Mouse (Mus musculus): Measurements from ENCODE around the gene Nfat5. TPM values are rescaled to one million over a fixed set of nuclear protein-coding genes. Genes with fewer than 3 reads are reported as not detected.

The Nfat5 gene
- total RNA-seq (2021) (10 to 100 TPM; 22.5 to 25.0 TPM), polyA plus RNA-seq (2012; rRNA removed) (12.5 and 25.4 TPM in 2 replicates)
- long read RNA-seq, full-length matches to known transcripts, result 1 of 9 reads
- long read RNA-seq, partial matches to known transcripts, result 1 of 9 reads
- long read RNA-seq, other reads (novel, unspliced or antisense), result 7 of 9 reads

DNA sequence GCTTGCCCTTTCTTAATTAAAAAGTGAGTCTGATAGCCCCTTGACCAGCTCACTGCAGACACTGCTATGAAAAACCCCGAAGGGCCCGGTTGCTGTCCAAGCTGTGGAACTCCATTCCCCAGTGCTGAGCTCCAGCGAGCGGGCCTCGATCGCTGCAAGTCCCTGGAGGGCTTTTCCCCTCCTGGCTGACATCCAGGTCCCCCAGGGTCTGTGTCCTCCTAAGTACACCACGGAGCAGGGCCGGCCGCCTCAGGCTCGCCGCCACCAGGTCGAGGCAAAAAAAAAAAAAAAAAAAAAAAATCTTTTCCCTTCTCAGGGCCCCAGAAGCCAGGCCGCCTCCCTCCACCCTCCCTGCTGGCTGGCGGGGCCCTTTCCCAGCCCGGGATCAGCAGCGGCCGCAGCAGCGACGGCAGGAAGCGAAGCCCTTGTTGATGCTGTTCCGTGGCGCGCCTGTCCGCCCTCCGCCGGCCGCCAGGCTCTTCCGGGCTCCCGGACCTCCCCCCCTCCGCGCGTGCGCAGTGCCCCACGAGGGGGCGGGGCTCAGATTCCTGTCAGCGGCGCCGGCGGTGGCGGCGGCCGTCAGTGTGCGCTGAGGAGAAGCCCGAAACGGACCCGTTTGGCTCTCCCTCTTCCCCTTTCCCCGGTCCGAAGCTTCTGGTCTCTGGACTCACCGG, at the start of gene Nfat5:
Gene Nfat5 (plus strand): TSS at position 543 of the 674 bp plus-strand sequence.
- no peaks in the 10 kb centered on the region for H3K27me3 ChIP-seq (ENCODE audit: control insufficient read depth, insufficient read depth, low read length)
- peaks cover 1% of the 10 kb centered on the region for H3K4me1 ChIP-seq (ENCODE audit: control insufficient read depth, insufficient read depth, low read length)
- H3K79me2 ChIP-seq (replicated peaks; ENCODE audit: control insufficient read depth, insufficient read depth, low read length), result peaks cover 2% of the 10 kb centered on the region; the same call in 1 of the 2 replicates
- peak within 1 kb of the TSS; percentile 97 for H3K9ac ChIP-seq (ENCODE audit: low read depth, low read length)
- WGBS, result under 1% methylated on average over 49 of the region's 49 CpGs
- intact Hi-C loops (cut with DNase I), result loop anchor here (2.0 to 10.0 kb wide), 3 partner anchors 41 to 178 kb away; no protein-coding TSS in a partner anchor
- peak; percentile 98 to 100 for DNase-seq
- H3K36me3 ChIP-seq (ENCODE audit: control insufficient read depth, insufficient read depth, low read length), result peaks cover 12% of the 10 kb centered on the region; the same call in 1 of the 2 replicates
- H3K4me3 ChIP-seq, result peak within 1 kb of the TSS; percentile 97
- H3K27ac ChIP-seq, result peak within 1 kb of the TSS; percentile 97
- TF ChIP-seq EP300 (IDR thresholded peaks at IDR 0.05; ENCODE audit: insufficient read depth, low read depth, low read length), result no peak; the same call in none of the 2 replicates
- TF ChIP-seq POLR2A (IDR thresholded peaks at IDR 0.05; ENCODE audit: insufficient read depth, low read depth, low read length), result peak; percentile 88
- peak; percentile 37 for TF ChIP-seq CTCF (IDR thresholded peaks at IDR 0.05)

DNA sequence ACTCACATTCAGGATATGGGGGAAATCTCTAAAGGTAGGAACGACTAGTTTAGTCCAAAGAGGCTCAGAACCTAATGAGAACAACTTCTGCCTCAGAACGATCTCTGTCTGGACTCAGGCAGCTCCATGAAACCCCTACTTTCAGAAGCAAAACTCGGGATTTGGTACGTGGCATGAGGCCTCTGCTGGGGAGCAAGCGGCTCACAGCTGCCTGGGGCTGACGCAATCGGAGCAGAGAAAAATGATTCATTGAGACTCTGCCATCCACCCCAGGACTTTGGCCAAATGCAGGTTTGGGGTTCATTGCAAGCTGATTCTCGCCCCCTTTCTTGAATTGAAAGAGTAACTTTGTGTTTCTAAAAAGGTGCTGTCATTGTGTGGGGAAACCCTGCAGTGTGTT, 49.1 kb upstream of the Nfat5 start:
- Histone ChIP-seq H3K4me1 (ENCODE audit: control insufficient read depth, insufficient read depth, low read length) (no peaks in the 10 kb centered on the region), H3K27me3 (ENCODE audit: control insufficient read depth, insufficient read depth, low read length) (no peaks in the 10 kb centered on the region), H3K27ac (no peak overlapping the region), H3K4me3 (no peak overlapping the region), H3K9ac (ENCODE audit: low read depth, low read length) (no peak overlapping the region), H3K36me3 (ENCODE audit: control insufficient read depth, insufficient read depth, low read length) (no peaks in the 10 kb centered on the region), H3K79me2 (replicated peaks; ENCODE audit: control insufficient read depth, insufficient read depth, low read length) (no peaks in the 10 kb centered on the region)
- TF ChIP-seq POLR2A (IDR thresholded peaks at IDR 0.05; ENCODE audit: insufficient read depth, low read depth, low read length) (no peak), EP300 (IDR thresholded peaks at IDR 0.05; ENCODE audit: insufficient read depth, low read depth, low read length) (no peak), CTCF (IDR thresholded peaks at IDR 0.05) (no peak)
- WGBS, result 85% methylated on average over 8 of the region's 8 CpGs
- DNase-seq, result peak in 1 of 2 experiments; percentile 32
- intact Hi-C loops (cut with DNase I), result no loop called here

DNA sequence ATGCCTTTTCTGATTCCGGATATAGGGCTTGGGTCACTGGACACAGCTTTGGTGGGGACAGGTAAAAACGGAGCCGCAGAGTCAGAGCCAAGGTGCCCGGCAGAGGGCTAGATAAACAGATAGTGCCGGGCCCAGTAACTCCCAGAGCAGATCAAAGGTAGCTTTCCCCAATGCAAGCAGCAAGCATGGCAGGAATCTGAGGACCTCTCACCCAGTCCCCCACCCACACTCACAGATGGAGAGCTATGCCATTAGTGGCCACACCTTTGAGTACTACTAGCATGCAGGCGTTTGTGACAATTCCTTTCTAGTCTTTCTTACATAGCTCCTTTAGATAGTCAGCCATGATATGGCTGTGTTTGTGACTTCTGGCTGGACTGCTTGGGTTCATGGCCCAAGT, 44.8 kb upstream of the Nfat5 start:
- Histone ChIP-seq H3K4me1 (ENCODE audit: control insufficient read depth, insufficient read depth, low read length) (peaks cover 1% of the 10 kb centered on the region), H3K27ac (no peak overlapping the region), H3K36me3 (ENCODE audit: control insufficient read depth, insufficient read depth, low read length) (no peaks in the 10 kb centered on the region), H3K9ac (ENCODE audit: low read depth, low read length) (no peak overlapping the region), H3K27me3 (ENCODE audit: control insufficient read depth, insufficient read depth, low read length) (no peaks in the 10 kb centered on the region), H3K4me3 (no peak overlapping the region), H3K79me2 (replicated peaks; ENCODE audit: control insufficient read depth, insufficient read depth, low read length) (no peaks in the 10 kb centered on the region)
- no peak for DNase-seq
- TF ChIP-seq POLR2A (IDR thresholded peaks at IDR 0.05; ENCODE audit: insufficient read depth, low read depth, low read length) (no peak), EP300 (IDR thresholded peaks at IDR 0.05; ENCODE audit: insufficient read depth, low read depth, low read length) (no peak), CTCF (IDR thresholded peaks at IDR 0.05) (no peak)
- 83% methylated on average over 6 of the region's 6 CpGs for WGBS
- intact Hi-C loops (cut with DNase I), result no loop called here

DNA sequence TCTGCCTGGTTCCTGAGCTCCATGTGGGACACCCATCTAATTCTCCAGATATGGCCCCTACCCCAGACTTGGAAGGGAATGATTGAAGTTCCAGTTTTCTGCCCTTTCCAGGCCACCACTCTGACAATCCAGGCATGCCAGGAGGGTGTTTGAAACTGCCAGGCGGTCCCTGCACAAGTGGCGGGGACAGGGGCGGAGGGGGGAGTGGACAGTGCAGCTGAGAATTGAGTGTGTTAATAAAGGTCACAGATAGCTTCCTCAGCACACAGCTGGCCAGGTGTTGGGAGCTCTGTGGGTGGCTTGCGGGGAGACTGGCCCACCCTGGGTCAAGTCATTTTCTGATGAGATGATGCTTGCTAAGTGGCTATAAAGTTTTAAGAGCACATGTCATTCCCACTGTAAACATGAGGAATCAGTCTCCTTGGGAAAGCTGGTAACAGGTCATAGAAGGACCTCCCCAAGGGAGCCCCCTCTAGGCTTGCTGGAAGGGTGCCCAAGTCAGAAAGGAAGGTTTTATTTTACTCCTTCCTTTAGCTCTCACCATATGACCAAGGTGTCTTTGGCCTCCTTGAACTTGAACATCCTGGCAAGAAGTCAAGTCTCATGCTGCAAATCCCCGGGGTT, 41.7 kb upstream of the Nfat5 start:
- intact Hi-C loops (cut with DNase I), result loop anchor here (5.0 kb wide), 1 partner anchor 41 kb away; the partner anchor contains the start of gene Nfat5
- TF ChIP-seq CTCF (IDR thresholded peaks at IDR 0.05) (no peak), EP300 (IDR thresholded peaks at IDR 0.05; ENCODE audit: insufficient read depth, low read depth, low read length) (no peak), POLR2A (IDR thresholded peaks at IDR 0.05; ENCODE audit: insufficient read depth, low read depth, low read length) (no peak)
- Histone ChIP-seq H3K36me3 (ENCODE audit: control insufficient read depth, insufficient read depth, low read length) (no peaks in the 10 kb centered on the region), H3K4me3 (no peak overlapping the region), H3K27me3 (ENCODE audit: control insufficient read depth, insufficient read depth, low read length) (no peaks in the 10 kb centered on the region), H3K27ac (no peak overlapping the region), H3K4me1 (ENCODE audit: control insufficient read depth, insufficient read depth, low read length) (peaks cover 1% of the 10 kb centered on the region), H3K9ac (ENCODE audit: low read depth, low read length) (no peak overlapping the region), H3K79me2 (replicated peaks; ENCODE audit: control insufficient read depth, insufficient read depth, low read length) (no peaks in the 10 kb centered on the region)
- 69% methylated on average over 5 of the region's 5 CpGs for WGBS
- no peak for DNase-seq

DNA sequence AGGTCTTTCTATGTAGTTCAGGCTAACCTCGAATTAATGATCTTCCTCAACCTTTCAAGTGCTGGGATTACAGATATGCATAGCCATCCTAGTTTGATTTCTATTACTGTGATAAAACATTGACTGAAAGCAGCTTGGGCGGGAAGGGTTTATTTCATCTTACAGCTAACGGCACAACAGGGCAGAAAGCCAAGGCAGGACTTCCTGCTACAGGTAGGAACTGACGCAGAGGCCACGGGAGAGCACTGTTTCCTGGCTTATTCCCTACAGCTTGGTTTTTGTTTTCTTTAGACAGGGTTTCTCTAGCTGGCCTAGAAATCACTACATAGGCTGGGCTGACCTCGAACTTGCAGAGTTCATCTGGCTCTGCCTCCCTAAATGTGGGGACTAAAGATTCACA, 40.1 kb upstream of the Nfat5 start:
- Histone ChIP-seq H3K27me3 (ENCODE audit: control insufficient read depth, insufficient read depth, low read length) (no peaks in the 10 kb centered on the region), H3K4me1 (ENCODE audit: control insufficient read depth, insufficient read depth, low read length) (peaks cover 1% of the 10 kb centered on the region)

More for the DNA sequence above, 40.1 kb upstream of the Nfat5 start:
- H3K9ac ChIP-seq (ENCODE audit: low read depth, low read length), result no peak overlapping the region
- H3K36me3 ChIP-seq (ENCODE audit: control insufficient read depth, insufficient read depth, low read length), result no peaks in the 10 kb centered on the region
- TF ChIP-seq EP300 (IDR thresholded peaks at IDR 0.05; ENCODE audit: insufficient read depth, low read depth, low read length) (no peak), POLR2A (IDR thresholded peaks at IDR 0.05; ENCODE audit: insufficient read depth, low read depth, low read length) (no peak), CTCF (IDR thresholded peaks at IDR 0.05) (no peak)
- intact Hi-C loops (cut with DNase I), result loop anchor here (5.0 kb wide), 1 partner anchor 39 kb away; the partner anchor contains the start of gene Nfat5
- no peak overlapping the region for H3K4me3 ChIP-seq
- DNase-seq, result no peak
- H3K79me2 ChIP-seq (replicated peaks; ENCODE audit: control insufficient read depth, insufficient read depth, low read length), result no peaks in the 10 kb centered on the region
- 57% methylated on average over 6 of the region's 6 CpGs for WGBS
- H3K27ac ChIP-seq, result no peak overlapping the region; the same call in 1 of the 2 replicates
